Mouse (Mus musculus) erythroblast, embryonic 14.5 days (primary cell): Measurements from ENCODE around the gene Tbx5. TPM values are rescaled to one million over a fixed set of nuclear protein-coding genes. Genes with fewer than 3 reads are reported as not detected.

Experiments used
- H3K27me3 ChIP-seq: 2 replicates; pipeline ENCODE4 v1.6.1; 2012; ENCODE audit warnings: inconsistent platforms; ENCODE audit not compliant: control insufficient read depth
- H3K36me3 ChIP-seq: 2 replicates; pipeline ENCODE4 v1.6.1; 2012; ENCODE audit warnings: mild to moderate bottlenecking, inconsistent platforms; ENCODE audit not compliant: control insufficient read depth
- H3K4me1 ChIP-seq: 2 replicates; pipeline ENCODE4 v1.6.1; 2012; ENCODE audit warnings: inconsistent platforms; ENCODE audit not compliant: control insufficient read depth
- H3K4me3 ChIP-seq: replicated peaks from 2 replicates; pipeline ENCODE3; 2012; ENCODE audit warnings: moderate library complexity, mild to moderate bottlenecking, inconsistent platforms
- H3K9me3 ChIP-seq: 2 replicates; pipeline ENCODE4 v1.6.1; 2012; ENCODE audit warnings: low read length, inconsistent platforms, mixed read lengths; ENCODE audit not compliant: control insufficient read depth
- GATA1 ChIP-seq: IDR thresholded peaks from 2 replicates; pipeline ENCODE4 v1.6.1; 2012; ENCODE audit warnings: low read length, inconsistent platforms, mixed read lengths
- TAL1 ChIP-seq: IDR thresholded peaks from 3 replicates; pipeline ENCODE4 v1.6.1; 2012; ENCODE audit warnings: low read length, inconsistent platforms, mixed read lengths
- polyA plus RNA-seq: library from polyadenylated mRNA; stranded (reverse); fragments of >175 nt; gene quantifications from 2 replicates; pipeline ENCODE4 v1.2.3, GENCODE M21; 2012

Gene Tbx5
- not detected in 2 replicates for polyA plus RNA-seq

DNA sequence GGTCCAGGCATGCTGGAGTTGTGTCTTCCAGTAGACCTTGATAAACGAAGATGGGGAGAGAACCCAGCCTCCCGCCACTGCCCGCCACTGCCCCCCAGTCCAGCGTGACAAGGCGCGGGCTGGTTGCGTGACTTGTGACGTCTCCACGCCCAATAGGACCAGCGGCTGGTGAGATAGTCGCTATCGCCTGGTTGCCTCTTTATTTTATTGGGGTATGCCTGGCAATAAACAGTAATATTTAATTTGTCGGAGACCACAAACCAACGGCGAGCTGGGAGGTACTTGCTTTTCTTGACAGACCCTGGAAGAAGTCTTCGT, at the start of gene Tbx5:
Tbx5 (plus strand) TSS at position 190 of the 318 bp plus-strand sequence.
- no peaks in the 10 kb centered on the region for H3K9me3 ChIP-seq

DNA sequence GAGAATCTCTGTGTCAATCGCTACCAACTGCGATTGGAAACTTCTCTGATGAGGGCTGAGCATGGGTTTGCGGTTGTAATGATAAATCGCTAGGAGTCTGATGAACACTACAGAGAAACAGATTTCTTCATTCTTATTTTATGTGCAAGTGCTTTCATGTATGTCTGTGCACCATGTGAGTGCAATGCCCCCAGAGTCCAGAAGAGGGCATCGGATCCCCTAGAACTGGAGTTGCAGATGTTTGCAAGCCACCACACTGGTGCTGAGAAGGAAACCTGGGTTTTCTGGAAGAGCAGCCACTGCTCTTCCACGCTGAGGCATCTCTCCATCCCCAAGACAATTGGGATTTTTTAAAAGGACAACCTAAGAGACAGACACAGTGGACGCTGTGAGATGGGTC, 46.5 kb upstream of the Tbx5 start:
- H3K27me3 ChIP-seq: no peaks in the 10 kb centered on the region
- TF ChIP-seq TAL1: no peak
- no peak for TF ChIP-seq GATA1
- peaks cover 8% of the 10 kb centered on the region for H3K9me3 ChIP-seq
- H3K4me3 ChIP-seq: no peak overlapping the region
- H3K4me1 ChIP-seq: no peaks in the 10 kb centered on the region
- no peaks in the 10 kb centered on the region for H3K36me3 ChIP-seq

More for the DNA sequence above, at the start of gene Tbx5:
- TF ChIP-seq TAL1: no peak
- TF ChIP-seq GATA1: no peak
- Histone ChIP-seq H3K4me1 (no peaks in the 10 kb centered on the region), H3K27me3 (peaks cover 87% of the 10 kb centered on the region), H3K36me3 (no peaks in the 10 kb centered on the region), H3K4me3 (no peak within 1 kb of the TSS)

GRCm38 (mm10) chr5:119791664-119792063, 40.8 kb upstream of the Tbx5 start:
- H3K9me3 ChIP-seq: no peaks in the 10 kb centered on the region
- no peak overlapping the region for H3K4me3 ChIP-seq
- H3K36me3 ChIP-seq: no peaks in the 10 kb centered on the region
- no peaks in the 10 kb centered on the region for H3K4me1 ChIP-seq
- peaks cover 30% of the 10 kb centered on the region for H3K27me3 ChIP-seq
- TF ChIP-seq GATA1 (no peak), TAL1 (no peak)

- TF ChIP-seq GATA1 (no peak), TAL1 (no peak)
- Histone ChIP-seq H3K4me3 (no peak overlapping the region), H3K4me1 (no peaks in the 10 kb centered on the region), H3K36me3 (no peaks in the 10 kb centered on the region), H3K9me3 (no peaks in the 10 kb centered on the region), H3K27me3 (peaks cover 54% of the 10 kb centered on the region)
These were observed 38.5 kb upstream of the Tbx5 start for GRCm38 (mm10) chr5:119793972-119794371.

DNA sequence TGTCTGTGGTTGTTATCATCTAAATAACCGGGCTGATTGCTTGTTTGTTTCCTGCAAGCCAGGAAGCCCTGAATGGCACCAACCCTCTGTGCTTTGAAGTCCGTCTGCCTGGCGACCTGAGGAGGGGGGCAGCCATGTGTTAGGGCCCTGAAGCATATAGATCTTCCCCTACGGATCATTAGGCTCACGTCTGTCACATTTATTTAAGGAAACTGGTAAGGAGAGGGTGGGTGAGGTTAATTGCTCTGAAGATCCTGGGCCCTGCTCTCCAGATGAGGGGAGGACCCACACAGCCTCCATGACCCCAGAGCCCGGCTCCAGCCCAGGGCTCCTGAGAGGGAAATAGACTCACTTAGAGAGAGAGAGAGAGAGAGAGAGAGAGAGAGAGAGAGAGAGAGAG, 37.1 kb upstream of the Tbx5 start:
- no peaks in the 10 kb centered on the region for H3K4me1 ChIP-seq
- no peak overlapping the region for H3K4me3 ChIP-seq
- H3K9me3 ChIP-seq: no peaks in the 10 kb centered on the region
- no peaks in the 10 kb centered on the region for H3K36me3 ChIP-seq
- TF ChIP-seq GATA1 (no peak), TAL1 (no peak)
- peaks cover 68% of the 10 kb centered on the region for H3K27me3 ChIP-seq

GRCm38 (mm10) chr5:119795777-119796176, 36.7 kb upstream of the Tbx5 start:
- no peaks in the 10 kb centered on the region for H3K4me1 ChIP-seq
- H3K36me3 ChIP-seq: no peaks in the 10 kb centered on the region
- peaks cover 72% of the 10 kb centered on the region for H3K27me3 ChIP-seq
- H3K4me3 ChIP-seq: no peak overlapping the region
- TF ChIP-seq GATA1 (no peak), TAL1 (no peak)
- no peaks in the 10 kb centered on the region for H3K9me3 ChIP-seq

DNA sequence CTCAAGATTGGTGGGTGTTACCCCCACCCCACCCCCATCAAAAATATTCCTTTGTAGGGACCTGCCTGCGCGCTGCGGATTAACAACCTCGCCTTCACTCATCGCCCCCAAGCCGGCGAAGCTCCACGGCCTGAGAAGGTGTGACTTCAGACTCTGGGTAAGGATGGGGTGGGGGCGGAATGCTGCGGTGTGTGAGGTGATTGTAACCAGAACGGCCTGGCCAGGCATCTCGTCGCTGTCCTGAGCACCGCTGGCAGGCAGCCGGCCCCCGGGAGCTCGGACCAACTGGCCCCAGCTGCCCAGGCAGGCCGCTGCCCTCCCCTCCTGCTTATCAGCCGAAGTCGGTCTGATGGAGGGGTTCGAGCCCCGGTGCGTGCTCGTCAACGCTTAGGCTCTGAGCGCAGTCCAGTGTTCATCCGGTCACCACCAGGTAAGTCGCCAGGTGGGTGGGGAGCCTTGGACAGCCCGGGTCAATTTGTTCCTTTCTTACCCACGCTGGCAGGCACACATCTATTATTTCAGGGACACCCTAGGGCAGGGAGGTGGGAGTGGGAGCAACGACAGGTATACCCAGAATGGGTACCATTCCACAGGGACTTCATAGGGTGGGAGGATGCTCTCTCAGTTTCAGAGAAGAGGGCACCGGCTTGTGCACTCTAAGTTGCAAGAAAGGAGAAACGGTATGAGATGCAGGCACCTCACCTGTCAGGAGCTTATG, 35.9 kb upstream of the Tbx5 start:
- Histone ChIP-seq H3K4me3 (no peak overlapping the region), H3K36me3 (no peaks in the 10 kb centered on the region), H3K9me3 (no peaks in the 10 kb centered on the region), H3K4me1 (no peaks in the 10 kb centered on the region), H3K27me3 (peaks cover 80% of the 10 kb centered on the region)
- TF ChIP-seq TAL1 (no peak), GATA1 (no peak)

GRCm38 (mm10) chr5:119797580-119798150, 34.8 kb upstream of the Tbx5 start:
- TF ChIP-seq TAL1 (no peak), GATA1 (no peak)
- Histone ChIP-seq H3K27me3 (peaks cover 90% of the 10 kb centered on the region), H3K36me3 (no peaks in the 10 kb centered on the region), H3K9me3 (no peaks in the 10 kb centered on the region), H3K4me3 (no peak overlapping the region), H3K4me1 (no peaks in the 10 kb centered on the region)

GRCm38 (mm10) chr5:119798261-119798660, 34.2 kb upstream of the Tbx5 start:
- H3K9me3 ChIP-seq: no peaks in the 10 kb centered on the region
- peaks cover 96% of the 10 kb centered on the region for H3K27me3 ChIP-seq
- H3K4me3 ChIP-seq: no peak overlapping the region
- H3K4me1 ChIP-seq: no peaks in the 10 kb centered on the region
- H3K36me3 ChIP-seq: no peaks in the 10 kb centered on the region
- TF ChIP-seq TAL1 (no peak), GATA1 (no peak)
